Mouse (Mus musculus): ENCODE measurements at regions not wholly inside any gene's neighbourhood (a gene's known extent, or its start where the extent isn't known, plus 50 kb on each side); places are given as distances from the start of the nearest gene placed in this dataset.

DNA sequence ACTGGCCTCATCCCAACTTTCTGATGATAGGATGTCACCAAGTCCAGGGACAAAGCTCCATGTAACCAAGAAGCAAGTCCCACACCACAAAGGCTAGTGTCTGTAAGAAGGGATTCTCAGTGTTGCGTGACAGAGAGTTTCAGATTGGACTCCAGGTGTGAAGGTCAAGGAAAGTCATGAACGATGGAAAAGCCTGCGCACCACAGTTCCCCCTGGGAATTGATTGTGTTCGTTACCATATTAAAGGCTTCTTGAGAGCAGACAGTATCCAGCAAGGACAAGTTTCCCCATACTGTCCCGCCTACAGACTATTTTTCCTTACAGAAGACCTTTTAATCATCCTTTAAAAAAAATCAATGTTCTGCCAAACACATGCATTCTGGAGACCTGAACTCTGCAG lies 257.0 kb upstream of the Trpc7 start:
- TF ChIP-seq CTCF (IDR thresholded peaks at IDR 0.05; ENCODE audit: control insufficient read depth, insufficient read depth, insufficient replicate concordance, low read depth, low read length) (no peak), POLR2A (IDR thresholded peaks at IDR 0.05; ENCODE audit: control insufficient read depth, low read depth, low read length) (no peak)
